Mouse (Mus musculus) ES-E14 (cell line): ENCODE measurements around the gene Oxnad1. TPM values are rescaled to one million over a fixed set of nuclear protein-coding genes. Genes with fewer than 3 reads are reported as not detected.
A peak's percentile ranks its signal among the peaks of the same experiment; 100 is the strongest.
"Not testable (repeated sequence)": the region's sequence is repeated elsewhere in the genome, so short reads cannot be mapped to it uniquely, and the experiment has no call there.

Experiments
- DNase-seq: peaks from one replicate; pipeline ENCODE4 v3.0.0-alpha.2; 2013; ENCODE audit warnings: low read depth, low spot score
- H3K27ac ChIP-seq: 2 replicates; pipeline ENCODE4 v1.5.1; 2012; ENCODE audit warnings: low read depth, mild to moderate bottlenecking, low read length, moderate library complexity, mixed read lengths; ENCODE audit not compliant: poor library complexity, insufficient read depth, severe bottlenecking
- H3K36me3 ChIP-seq: 2 replicates; pipeline ENCODE4 v1.6.1; 2012; ENCODE audit warnings: mild to moderate bottlenecking, low read length, moderate library complexity, mixed read lengths; ENCODE audit not compliant: control insufficient read depth, poor library complexity, insufficient read depth, severe bottlenecking
- H3K4me1 ChIP-seq, 2 experiments: fragments of 150-350 bp in 1 of 2; sonication (generic) in 1 of 2; 2 replicates each; pipeline ENCODE4 v1.6.1; 2012; ENCODE audit warnings: low read length in 2 of 2, mild to moderate bottlenecking in 1 of 2, mixed read lengths in 1 of 2; ENCODE audit not compliant: control insufficient read depth in 2 of 2, insufficient read depth in 2 of 2, poor library complexity in 1 of 2
- H3K4me3 ChIP-seq, 2 experiments: fragments of 150-350 bp in 1 of 2; sonication (generic) in 1 of 2; 2 replicates each; pipeline ENCODE4 v1.5.1; 2012; ENCODE audit warnings: low read length in 2 of 2, low read depth in 1 of 2, mild to moderate bottlenecking in 1 of 2, mixed read lengths in 1 of 2; ENCODE audit not compliant: insufficient read depth in 1 of 2, poor library complexity in 1 of 2, severe bottlenecking in 1 of 2
- H3K9ac ChIP-seq: 2 replicates; pipeline ENCODE4 v1.6.1; 2012; ENCODE audit warnings: low read depth, mild to moderate bottlenecking, low read length, mixed read lengths; ENCODE audit not compliant: poor library complexity, insufficient read depth, severe bottlenecking
- H3K9me3 ChIP-seq: fragments of 150-350 bp; sonication (generic); 2 replicates; pipeline ENCODE4 v1.6.1; 2012; ENCODE audit warnings: low read depth, mild to moderate bottlenecking, low read length; ENCODE audit not compliant: control insufficient read depth, insufficient read depth
- CHD2 ChIP-seq: IDR thresholded peaks from 2 replicates; pipeline ENCODE4 v1.6.1; 2014; ENCODE audit warnings: mild to moderate bottlenecking, low read depth, low read length, inconsistent platforms
- HCFC1 ChIP-seq: IDR thresholded peaks from 2 replicates; pipeline ENCODE4 v1.6.1; 2012; ENCODE audit warnings: low read length, inconsistent platforms, borderline replicate concordance; ENCODE audit not compliant: insufficient read depth
- MAFK ChIP-seq: IDR thresholded peaks from 2 replicates; pipeline ENCODE4 v1.6.1; 2014; ENCODE audit warnings: mild to moderate bottlenecking, low read depth, low read length, inconsistent platforms; ENCODE audit not compliant: insufficient read depth
- ZC3H11A ChIP-seq: IDR thresholded peaks from 2 replicates; pipeline ENCODE4 v1.6.1; 2012; ENCODE audit warnings: low read depth, mild to moderate bottlenecking, inconsistent platforms, low read length, borderline replicate concordance
- ZNF384 ChIP-seq: IDR thresholded peaks from 2 replicates; pipeline ENCODE4 v1.6.1; 2012; ENCODE audit warnings: low read depth, low read length, inconsistent platforms
- in situ Hi-C, 2 experiments: fragments of 600-800 bp; cut with MboI; formaldehyde crosslinking; loops; one replicate each; pipeline ENCODE4 v1.15.1; 2025; ENCODE audit warnings: low sequenced_read_pairs in 2 of 2, inconsistent platforms in 1 of 2; ENCODE audit not compliant: unreplicated experiment in 2 of 2
- total RNA-seq: library from RNA; depleted of rRNA; stranded (reverse); fragments of 300-350 nt; gene quantifications from 2 replicates; pipeline ENCODE4 v1.2.3, GENCODE M21; 2012

Gene Oxnad1
- total RNA-seq, 1 experiment, result 44.0 TPM

- TF ChIP-seq ZNF384 (no peak), MAFK (no peak), CHD2 (no peak), HCFC1 (no peak), ZC3H11A (no peak)
- H3K27ac ChIP-seq, result no peak overlapping the region
- no peak for DNase-seq
- H3K9me3 ChIP-seq, result no peaks in the 10 kb centered on the region
- H3K4me1 ChIP-seq, result peaks cover 0 to 8% of the 10 kb centered on the region in 2 experiments; a peak in 1 of 4 replicates
- no peak overlapping the region for H3K9ac ChIP-seq
- H3K4me3 ChIP-seq, result no peak overlapping the region
- in situ Hi-C loops, result no loop called here
- H3K36me3 ChIP-seq, result peaks cover 13% of the 10 kb centered on the region
These were observed 1.7 kb upstream of the Oxnad1 start for GRCm38 (mm10) chr14:32083466-32083865.

GRCm38 (mm10) chr14:32085486-32086201 lies 470 bp downstream of the Oxnad1 start, which contains the start of gene Dph3:
TSS of gene Dph3 (minus strand) at chr14:32085729.
- peak within 1 kb of the TSS; percentile 91 for H3K27ac ChIP-seq
- in situ Hi-C loops, result no loop called here
- H3K36me3 ChIP-seq, result peaks cover 22% of the 10 kb centered on the region
- peak; percentile 98 for DNase-seq
- peak within 1 kb of the TSS; percentile 79 to 95 for H3K4me3 ChIP-seq
- no peaks in the 10 kb centered on the region for H3K9me3 ChIP-seq
- TF ChIP-seq ZNF384 (no peak), MAFK (no peak), CHD2 (no peak), HCFC1 (peak; percentile 75; the same call in 1 of the 2 replicates), ZC3H11A (no peak)
- peaks cover 0 to 8% of the 10 kb centered on the region in 2 experiments; a peak in 1 of 4 replicates for H3K4me1 ChIP-seq
- H3K9ac ChIP-seq, result peak within 1 kb of the TSS; percentile 95

GRCm38 (mm10) chr14:32086226-32086625 lies 1.1 kb downstream of the Oxnad1 start:
- TF ChIP-seq HCFC1 (no peak), MAFK (no peak), ZC3H11A (no peak), ZNF384 (no peak), CHD2 (no peak)
- DNase-seq, result no peak

GRCm38 (mm10) chr14:32087584-32088248 lies 2.5 kb downstream of the Oxnad1 start:
- Histone ChIP-seq H3K9ac (peak overlapping the region; percentile 72; the same call in 1 of the 2 replicates), H3K36me3 (peaks cover 25% of the 10 kb centered on the region), H3K4me3 (peak overlapping the region in 1 of 2 experiments; percentile 95; a peak in 1 of 4 replicates), H3K27ac (peak overlapping the region; percentile 10; the same call in 1 of the 2 replicates)
- in situ Hi-C loops, H3K4me1 ChIP-seq, DNase-seq, H3K9me3 ChIP-seq: not testable (repeated sequence)
- TF ChIP-seq ZNF384, result peak; percentile 71

More at GRCm38 (mm10) chr14:32086226-32086625, 1.1 kb downstream of the Oxnad1 start:
- in situ Hi-C loops, result no loop called here
- Histone ChIP-seq H3K9ac (peak overlapping the region; percentile 90), H3K27ac (peak overlapping the region; percentile 91), H3K36me3 (peaks cover 23% of the 10 kb centered on the region), H3K9me3 (no peaks in the 10 kb centered on the region), H3K4me3 (peak overlapping the region; percentile 79 to 95), H3K4me1 (peaks cover 0 to 8% of the 10 kb centered on the region in 2 experiments; a peak in 1 of 4 replicates)
